Mouse (Mus musculus) adrenal gland, postnatal 4 days (tissue): Measurements from ENCODE around the gene Dennd5a. TPM values are rescaled to one million over a fixed set of nuclear protein-coding genes. Genes with fewer than 3 reads are reported as not detected.

ENCODE experiments used
- DNase-seq, 2 experiments: peaks; one replicate each; pipeline ENCODE4 v3.0.0; 2021 to 2022; ENCODE audit warnings: low spot score in 2 of 2, mixed read lengths in 2 of 2
- total RNA-seq, 2 experiments: library from RNA; stranded (reverse); gene quantifications; 2 replicates each; pipeline ENCODE4 v1.2.3; 2021

The Dennd5a gene
- total RNA-seq, 2 experiments from 2014 or later = 150 to 154 TPM

- DNase-seq = no peak
Observed at GRCm38 (mm10) chr7:109967805-109968579, 7.7 kb upstream of the Dennd5a start.

- no peak for DNase-seq
Observed at GRCm38 (mm10) chr7:109965658-109966057, 5.4 kb upstream of the Dennd5a start.

- DNase-seq = no peak
Observed at GRCm38 (mm10) chr7:109963707-109964106, 3.4 kb upstream of the Dennd5a start.

DNA sequence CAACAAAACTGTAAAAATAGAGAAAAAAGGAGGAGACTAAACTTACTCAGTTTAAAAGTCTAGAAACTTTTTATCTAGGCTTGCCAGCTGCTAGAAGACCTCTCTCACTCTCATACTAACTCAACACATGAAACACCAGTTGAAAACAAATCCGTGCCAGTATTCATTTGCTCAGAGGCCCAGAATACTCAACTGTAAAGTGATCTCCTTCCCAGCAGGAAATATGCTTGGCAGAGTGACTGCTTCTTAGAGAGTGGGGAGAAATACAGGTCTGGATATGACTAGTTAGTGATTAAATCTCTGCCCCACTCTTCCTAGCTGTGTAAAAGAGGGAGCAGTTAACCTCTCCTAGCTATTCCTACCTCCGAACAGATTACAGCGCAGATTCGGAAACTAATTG is 2.3 kb upstream of the Dennd5a start:
- DNase-seq = no peak

DNA sequence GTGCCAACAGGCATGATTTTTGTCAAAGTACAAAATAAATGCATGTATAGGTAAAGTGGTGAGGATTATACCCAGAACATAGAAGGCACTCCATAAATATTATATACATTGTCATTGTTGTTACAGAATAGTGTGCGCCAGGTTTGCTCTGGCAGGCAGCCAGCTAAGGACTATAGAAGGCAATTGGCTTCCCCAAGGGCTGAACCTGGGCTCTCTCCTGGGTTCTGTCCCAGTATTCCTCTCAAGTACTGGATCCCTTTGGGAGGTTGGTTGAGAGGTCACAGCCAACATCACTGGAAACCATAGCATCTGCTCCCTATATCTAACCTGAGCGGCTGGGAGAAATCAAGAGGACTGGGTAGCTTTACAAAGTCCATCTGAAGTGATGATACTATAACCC is 1.3 kb upstream of the Dennd5a start:
- DNase-seq = no peak

- no peak for DNase-seq
Observed at GRCm38 (mm10) chr7:109960613-109961154, 414 bp upstream of the Dennd5a start.

DNA sequence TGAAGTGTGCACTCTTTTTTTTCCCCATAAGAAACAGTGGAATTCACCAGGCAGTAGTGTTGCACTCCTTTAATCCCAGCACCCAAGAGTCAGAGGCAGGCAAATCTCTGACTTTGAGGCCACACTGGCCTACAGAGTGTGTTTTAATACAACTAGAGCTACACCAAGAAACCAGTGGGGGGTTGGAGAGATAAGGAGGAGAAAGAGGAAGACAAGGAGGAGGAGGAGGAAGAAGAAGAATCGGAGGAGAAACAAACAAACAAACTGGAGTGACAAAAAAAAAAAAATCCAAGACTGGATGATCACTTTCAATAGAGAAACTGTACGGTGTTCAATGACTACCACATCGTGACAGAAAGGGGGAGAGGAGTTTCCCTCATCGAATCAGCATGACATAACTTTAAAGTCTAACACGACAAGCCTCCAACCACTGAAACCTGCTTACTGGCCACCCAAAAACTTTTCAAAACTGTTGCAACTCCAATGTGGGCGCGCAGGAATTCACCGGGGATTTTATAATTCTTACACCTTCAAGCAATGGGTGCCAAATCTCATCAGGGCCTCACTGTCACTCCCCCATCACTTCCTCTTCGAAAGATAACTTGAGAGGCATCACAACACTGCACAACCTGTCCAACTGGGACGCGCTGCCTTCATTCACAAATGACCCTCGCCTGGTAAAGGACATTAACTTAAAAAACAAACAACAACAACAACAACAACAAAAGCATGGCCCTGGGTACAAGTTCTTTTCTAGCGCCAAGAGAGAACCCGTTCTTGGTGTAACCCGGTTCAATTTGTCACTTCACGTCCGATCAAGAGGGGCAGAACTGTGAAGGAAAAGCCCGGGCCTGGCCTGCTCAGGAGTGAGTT is 1.2 kb downstream of the Dennd5a start:
- DNase-seq = peak in 1 of 2 experiments; percentile 25

DNA sequence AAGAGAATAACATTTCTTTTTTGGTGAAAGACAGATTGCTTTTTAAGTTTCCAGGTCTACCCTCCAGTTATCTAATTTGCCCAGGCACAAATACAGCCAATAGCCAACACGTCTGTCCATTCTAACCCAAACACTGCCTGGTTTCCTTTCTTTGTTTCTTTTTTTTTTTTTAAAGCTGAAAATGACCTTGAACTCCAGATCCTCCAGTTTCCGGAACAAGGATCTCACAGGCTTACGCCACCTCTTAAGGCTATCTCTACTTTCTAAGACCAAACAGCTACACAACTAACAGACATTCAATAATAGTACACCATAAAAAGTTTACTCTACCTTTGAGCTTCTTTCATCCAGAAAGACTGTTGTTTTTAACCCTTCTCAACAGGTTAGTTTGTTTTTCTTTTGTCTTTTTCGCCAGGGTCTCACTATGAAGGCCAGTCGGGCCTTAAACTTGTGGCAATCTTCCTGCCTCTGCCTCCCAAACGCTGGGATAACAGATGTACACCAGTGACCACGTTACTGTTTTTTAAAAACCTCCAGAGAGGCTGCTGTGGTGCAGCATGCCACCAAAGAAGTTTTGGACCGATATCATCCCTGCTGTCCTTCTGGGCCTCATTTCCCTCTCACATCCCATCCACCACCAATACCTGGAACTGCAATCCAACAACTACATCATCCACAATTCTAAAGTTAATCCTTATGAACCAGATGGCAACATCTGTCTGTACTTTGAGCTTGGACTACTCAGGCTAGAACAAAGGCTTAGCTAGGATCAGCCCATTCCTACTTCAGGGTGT is 2.1 kb downstream of the Dennd5a start:
- DNase-seq = no peak

- no peak for DNase-seq
Observed at GRCm38 (mm10) chr7:109954622-109955401, 5.5 kb downstream of the Dennd5a start.

DNA sequence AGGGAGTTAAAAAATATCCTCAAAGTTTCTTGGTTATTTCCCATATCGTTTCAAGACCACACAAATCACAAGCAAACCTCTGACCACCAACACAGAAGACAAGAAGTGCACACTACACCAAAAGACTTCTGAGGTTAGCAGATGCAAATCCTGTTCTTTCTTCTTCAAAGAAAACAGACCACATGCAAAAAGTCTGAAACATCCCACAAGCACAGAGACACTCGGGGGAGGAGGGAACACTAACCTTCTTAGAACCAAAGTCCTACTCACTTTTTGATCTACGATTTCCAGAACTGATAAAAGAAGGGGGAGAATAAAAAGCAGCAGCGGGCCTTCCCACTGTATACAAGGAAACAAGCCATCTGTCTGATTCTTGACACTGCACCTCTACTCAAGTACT is 9.0 kb downstream of the Dennd5a start:
- no peak for DNase-seq

DNA sequence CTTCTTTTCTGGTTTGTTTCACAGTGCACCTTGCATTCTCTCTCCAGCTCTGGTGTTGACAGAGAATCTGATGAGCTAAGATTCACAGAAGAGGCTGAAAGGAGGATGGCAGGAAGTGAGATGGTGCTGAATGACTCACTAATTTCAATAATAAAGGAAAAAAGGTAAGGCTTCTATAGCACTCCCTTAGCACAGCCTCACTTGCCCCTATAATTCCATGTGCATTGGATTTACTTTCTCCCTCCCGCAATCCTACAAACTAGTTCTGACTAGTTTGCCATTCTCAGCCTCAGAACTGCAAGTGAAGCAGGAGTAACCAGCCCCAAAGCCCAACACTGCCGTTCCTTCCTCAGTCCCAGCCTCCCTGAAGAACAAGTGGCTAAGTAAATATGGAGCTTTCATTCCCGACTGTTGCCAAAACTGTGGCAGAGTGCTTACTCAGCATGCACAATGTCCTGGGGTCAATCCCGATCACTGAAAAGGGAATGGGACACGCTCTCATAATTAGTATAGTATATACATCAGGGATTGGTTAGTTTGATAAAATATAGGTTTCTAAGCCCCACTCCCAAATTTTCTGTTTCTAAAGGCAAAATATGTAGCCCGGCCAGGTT is 15.7 kb downstream of the Dennd5a start:
- no peak for DNase-seq

- no peak for DNase-seq
Observed at GRCm38 (mm10) chr7:109929628-109930027, 30.6 kb downstream of the Dennd5a start.

DNA sequence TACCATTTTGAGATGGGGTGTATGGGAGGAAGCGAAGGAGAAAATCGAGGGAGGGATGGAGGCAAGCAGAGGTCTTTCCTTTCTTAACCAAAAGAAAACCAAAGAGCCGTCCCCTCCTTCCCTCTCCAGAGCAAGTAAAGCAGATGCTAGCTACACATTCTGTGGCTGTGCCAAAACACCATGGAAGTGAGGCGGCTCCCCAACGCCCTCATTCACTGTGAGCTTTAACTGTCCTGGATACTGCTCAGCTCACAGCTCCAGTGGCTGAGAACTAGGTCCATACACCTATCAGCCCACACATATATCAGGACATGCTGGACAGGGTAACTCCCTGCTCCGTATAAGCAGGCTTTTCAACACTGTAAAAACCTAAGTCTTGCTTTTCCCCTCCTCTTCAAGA is 31.9 kb downstream of the Dennd5a start:
- no peak for DNase-seq

DNA sequence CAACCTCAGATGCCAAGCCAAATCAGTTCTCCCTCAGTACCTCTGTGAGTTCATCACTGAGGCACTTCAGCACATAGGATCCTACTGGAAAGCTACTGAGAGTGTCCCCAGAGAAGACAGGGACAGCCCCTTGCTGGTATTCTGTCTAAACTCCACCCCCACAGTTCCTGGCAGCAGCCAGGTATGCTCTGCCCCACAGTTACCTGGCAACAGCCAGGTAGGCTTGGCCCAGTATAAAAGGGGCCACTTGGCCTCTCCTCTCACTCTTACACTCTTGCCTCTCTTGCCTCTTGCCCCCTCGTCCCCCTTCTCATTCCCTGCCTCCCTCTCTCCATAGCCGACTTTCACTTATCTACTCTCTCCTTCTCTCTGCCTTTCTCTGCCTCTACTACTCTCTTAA is 35.3 kb downstream of the Dennd5a start:
- no peak for DNase-seq

GRCm38 (mm10) chr7:109922889-109923288 is 37.4 kb downstream of the Dennd5a start:
- DNase-seq = no peak

DNA sequence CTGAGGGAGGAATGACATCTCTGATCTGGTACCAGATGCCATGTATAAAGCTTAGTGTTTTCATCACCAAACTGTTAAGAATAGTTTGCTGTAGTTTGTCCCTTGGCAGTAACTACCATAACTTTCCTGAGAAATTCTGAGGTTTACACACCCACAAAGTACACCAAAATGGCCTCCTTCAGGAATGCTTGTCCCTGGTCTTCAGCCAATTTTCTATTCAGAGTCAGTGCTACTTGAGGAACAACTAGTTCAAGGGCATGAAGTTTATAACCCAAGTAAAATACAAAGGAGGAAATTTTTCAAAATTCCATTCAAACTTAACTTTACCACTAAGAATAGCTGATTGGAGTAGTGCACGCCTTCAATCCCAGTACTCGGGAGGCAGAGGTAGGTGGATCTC is 54.1 kb downstream of the Dennd5a start:
- no peak for DNase-seq

- no peak for DNase-seq
Observed at GRCm38 (mm10) chr7:109900921-109901320, 59.3 kb downstream of the Dennd5a start.

GRCm38 (mm10) chr7:109898911-109899310 is 61.4 kb downstream of the Dennd5a start:
- DNase-seq = peak in 1 of 2 experiments; percentile 13

DNA sequence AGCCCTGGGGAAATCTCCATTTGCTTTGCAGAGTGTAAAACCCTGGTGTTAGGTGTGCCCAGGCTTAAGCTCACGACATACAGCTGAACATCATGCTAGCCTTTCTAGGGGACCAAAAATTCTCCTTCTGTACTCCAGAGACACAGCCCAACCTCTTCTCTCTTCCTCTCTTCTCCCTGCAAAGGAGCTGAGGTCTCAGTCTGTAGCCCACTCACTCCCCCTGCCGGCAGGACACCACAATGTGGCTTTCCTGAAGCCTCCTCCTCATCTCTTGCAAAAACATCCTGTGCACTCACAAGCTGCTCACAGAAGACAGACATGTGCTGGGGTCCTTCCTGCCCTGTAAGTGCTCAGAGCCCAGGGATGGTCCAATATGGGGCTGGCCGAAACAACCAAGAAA is 67.7 kb downstream of the Dennd5a start:
- peak; percentile 30 to 64 for DNase-seq

GRCm38 (mm10) chr7:109891786-109892185 is 68.5 kb downstream of the Dennd5a start:
- DNase-seq = no peak
